Mouse (Mus musculus) intestine, embryonic 15.5 days (tissue): ENCODE results near the gene Spns1. TPM values are rescaled to one million over a fixed set of nuclear protein-coding genes. Genes with fewer than 3 reads are reported as not detected.

Experiments used
- ATAC-seq: fragments of 200-750 bp; cut with Nextera tagmentation; 2 replicates; pipeline ENCODE4 v1.8.0; 2017; ENCODE audit warnings: moderate TSS enrichment, moderate library complexity
- H3K27ac ChIP-seq: fragments of 300-500 bp; sonication (generic); 2 replicates; pipeline ENCODE4 v1.5.1; 2015; ENCODE audit warnings: mild to moderate bottlenecking, inconsistent platforms
- H3K27me3 ChIP-seq: fragments of 300-500 bp; sonication (generic); replicated peaks from 2 replicates; pipeline ENCODE4 v1.6.1; 2015; ENCODE audit warnings: inconsistent platforms
- H3K36me3 ChIP-seq: fragments of 300-500 bp; sonication (generic); 2 replicates; pipeline ENCODE4 v1.6.1; 2015; ENCODE audit warnings: inconsistent platforms
- H3K4me1 ChIP-seq: fragments of 300-500 bp; sonication (generic); replicated peaks from 2 replicates; pipeline ENCODE4 v1.6.1; 2015; ENCODE audit warnings: inconsistent platforms
- H3K4me2 ChIP-seq: fragments of 300-500 bp; sonication (generic); replicated peaks from 2 replicates; pipeline ENCODE4 v1.6.1; 2015; ENCODE audit warnings: mild to moderate bottlenecking, inconsistent platforms
- H3K4me3 ChIP-seq: fragments of 300-500 bp; sonication (generic); replicated peaks from 2 replicates; pipeline ENCODE4 v1.5.1; 2015; ENCODE audit warnings: inconsistent platforms
- H3K9ac ChIP-seq: fragments of 300-500 bp; sonication (generic); 2 replicates; pipeline ENCODE4 v1.6.1; 2015; ENCODE audit warnings: inconsistent platforms
- H3K9me3 ChIP-seq: fragments of 300-500 bp; sonication (generic); 2 replicates; pipeline ENCODE4 v1.6.1; 2016; ENCODE audit warnings: inconsistent platforms
- WGBS: fragments of 180-500 bp; shearing (Covaris S2); methylation state at CpG from one replicate; pipeline ENCODE4 v1.1.7; 2015; 5-methylcytosine and 5-hydroxymethylcytosine counted together
- polyA plus RNA-seq: library from polyadenylated mRNA; unstranded; fragments of >200 nt; fragmentation: Nextera tagmentation; extraction: Ambion mirVana; gene quantifications from 2 replicates; pipeline ENCODE4 v1.2.1, GENCODE M21; 2015

The Spns1 gene
- polyA plus RNA-seq, 1 experiment from 2014 or later = 53.4 TPM

- Histone ChIP-seq H3K27ac (no peak overlapping the region), H3K4me1 (0 out of 2 replicates have a peak, but pooled peaks cover 2% of the 10 kb centered on the region), H3K36me3 (no peaks in the 10 kb centered on the region), H3K4me3 (no peak overlapping the region), H3K4me2 (no peak overlapping the region; the same call in 1 of the 2 replicates), H3K9me3 (no peaks in the 10 kb centered on the region), H3K9ac (no peak overlapping the region), H3K27me3 (no peaks in the 10 kb centered on the region)
- ATAC-seq = no peak
- WGBS = 59% methylated on average over 20 of the region's 20 CpGs
Measured at GRCm38 (mm10) chr7:126350748-126351418, 26.4 kb downstream of the Spns1 start.

GRCm38 (mm10) chr7:126348293-126348692 lies 29.0 kb downstream of the Spns1 start:
- no peaks in the 10 kb centered on the region for H3K27me3 ChIP-seq
- no peak overlapping the region for H3K27ac ChIP-seq
- WGBS = 52% methylated on average over 8 of the region's 8 CpGs
- ATAC-seq = no peak
- H3K4me3 ChIP-seq = no peak overlapping the region
- H3K4me2 ChIP-seq = no peak overlapping the region
- 0 out of 2 replicates have a peak, but pooled peaks cover 2% of the 10 kb centered on the region for H3K4me1 ChIP-seq
- no peaks in the 10 kb centered on the region for H3K36me3 ChIP-seq
- no peaks in the 10 kb centered on the region for H3K9me3 ChIP-seq
- H3K9ac ChIP-seq = no peak overlapping the region

GRCm38 (mm10) chr7:126347098-126347497 lies 30.2 kb downstream of the Spns1 start:
- WGBS = 31% methylated on average over 1 of the region's 1 CpGs

DNA sequence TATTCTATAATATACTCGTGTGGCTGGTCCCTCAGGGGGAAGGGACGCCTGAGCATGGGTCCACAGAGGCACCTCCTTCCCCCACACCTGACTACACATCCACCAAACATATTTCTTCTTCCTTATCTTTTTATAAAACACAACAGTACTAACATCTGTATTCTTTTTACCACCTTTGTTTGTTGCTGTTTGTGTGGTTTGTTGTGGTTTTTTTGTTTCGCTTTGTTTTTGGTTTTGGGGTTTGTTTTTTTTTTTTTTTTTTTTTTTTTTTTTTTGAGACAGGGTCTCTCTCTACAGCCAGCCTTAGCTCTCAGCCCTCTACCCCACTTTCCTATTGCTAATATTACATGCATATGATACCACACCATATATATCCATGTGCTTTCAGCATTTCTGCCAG lies 31.3 kb downstream of the Spns1 start:
- Histone ChIP-seq H3K9ac (no peak overlapping the region), H3K27ac (no peak overlapping the region), H3K4me2 (no peak overlapping the region), H3K9me3 (no peaks in the 10 kb centered on the region), H3K27me3 (no peaks in the 10 kb centered on the region), H3K4me3 (no peak overlapping the region), H3K36me3 (no peaks in the 10 kb centered on the region), H3K4me1 (no peaks in the 10 kb centered on the region)
- WGBS = 44% methylated on average over 3 of the region's 3 CpGs
- no peak for ATAC-seq

More at GRCm38 (mm10) chr7:126347098-126347497, 30.2 kb downstream of the Spns1 start:
- ATAC-seq = peak; percentile 50; the same call in 1 of the 2 replicates
- H3K4me2 ChIP-seq = no peak overlapping the region
- no peak overlapping the region for H3K27ac ChIP-seq
- no peaks in the 10 kb centered on the region for H3K9me3 ChIP-seq
- H3K9ac ChIP-seq = no peak overlapping the region
- H3K36me3 ChIP-seq = no peaks in the 10 kb centered on the region
- 0 out of 2 replicates have a peak, but pooled peaks cover 2% of the 10 kb centered on the region for H3K4me1 ChIP-seq
- no peak overlapping the region for H3K4me3 ChIP-seq
- no peaks in the 10 kb centered on the region for H3K27me3 ChIP-seq

- Histone ChIP-seq H3K4me2 (no peak overlapping the region), H3K4me1 (peaks cover 3% of the 10 kb centered on the region; the same call in 1 of the 2 replicates), H3K36me3 (no peaks in the 10 kb centered on the region), H3K9me3 (no peaks in the 10 kb centered on the region), H3K4me3 (no peak overlapping the region), H3K27ac (no peak overlapping the region), H3K9ac (no peak overlapping the region), H3K27me3 (no peaks in the 10 kb centered on the region)
- 62% methylated on average over 3 of the region's 3 CpGs for WGBS
- ATAC-seq = no peak
Measured at GRCm38 (mm10) chr7:126345557-126345956, 31.7 kb downstream of the Spns1 start.

GRCm38 (mm10) chr7:126340896-126341295 lies 36.4 kb downstream of the Spns1 start:
- Histone ChIP-seq H3K27ac (peak overlapping the region; percentile 64), H3K36me3 (no peaks in the 10 kb centered on the region), H3K9me3 (no peaks in the 10 kb centered on the region), H3K27me3 (no peaks in the 10 kb centered on the region), H3K4me2 (no peak overlapping the region), H3K4me1 (peaks cover 4% of the 10 kb centered on the region; the same call in 1 of the 2 replicates), H3K4me3 (no peak overlapping the region), H3K9ac (no peak overlapping the region)
- 38% methylated on average over 6 of the region's 6 CpGs for WGBS
- ATAC-seq = peak; percentile 42; the same call in 1 of the 2 replicates

DNA sequence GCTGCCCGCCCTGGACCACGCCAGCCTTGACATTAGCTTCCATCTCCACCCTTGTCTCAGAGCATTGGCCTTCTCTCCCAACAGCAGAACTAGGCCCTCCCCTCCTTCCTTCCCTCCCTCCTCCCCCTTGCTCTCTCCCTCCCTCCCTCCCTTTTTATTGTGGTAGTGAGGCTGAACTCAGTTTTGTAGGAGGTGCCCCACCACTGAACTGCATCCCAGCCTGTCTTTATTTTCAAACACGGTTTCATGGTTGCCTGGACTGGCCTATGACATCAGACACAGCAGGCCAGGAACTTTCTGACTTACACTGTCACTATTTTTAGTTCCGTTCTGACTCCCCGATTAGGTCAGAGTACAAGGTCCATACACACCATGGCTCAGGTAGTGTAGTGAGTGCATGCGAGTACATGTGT lies 37.0 kb downstream of the Spns1 start:
- H3K27me3 ChIP-seq = no peaks in the 10 kb centered on the region
- no peaks in the 10 kb centered on the region for H3K36me3 ChIP-seq
- peaks cover 4% of the 10 kb centered on the region; the same call in 1 of the 2 replicates for H3K4me1 ChIP-seq
- H3K27ac ChIP-seq = peak overlapping the region; percentile 64
- H3K4me2 ChIP-seq = no peak overlapping the region
- H3K9me3 ChIP-seq = no peaks in the 10 kb centered on the region
- WGBS = 61% methylated on average over 6 of the region's 6 CpGs
- H3K9ac ChIP-seq = no peak overlapping the region
- peak; percentile 92 for ATAC-seq
- H3K4me3 ChIP-seq = no peak overlapping the region

DNA sequence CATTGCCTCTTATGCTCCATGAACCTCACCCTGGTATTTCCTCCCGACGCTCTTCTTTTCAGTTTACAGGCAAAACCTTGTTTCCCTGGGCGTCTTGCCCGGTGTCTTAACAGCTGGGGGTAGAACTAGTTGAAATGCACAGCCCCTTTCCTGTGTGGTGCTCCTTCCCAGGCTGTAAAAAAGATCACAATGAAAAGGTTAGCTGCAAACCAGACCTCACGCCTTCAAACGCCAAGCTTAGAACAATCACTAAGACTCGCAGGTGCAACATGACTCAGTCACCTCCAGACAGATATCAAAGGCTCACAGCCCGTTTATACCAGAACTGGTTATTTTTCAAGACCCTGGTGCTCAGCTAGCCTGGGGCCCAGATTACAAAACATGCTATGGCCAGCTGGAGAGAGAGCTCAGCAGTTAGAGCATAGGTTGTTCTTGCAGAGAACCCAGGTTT lies 37.7 kb downstream of the Spns1 start:
- Histone ChIP-seq H3K9ac (no peak overlapping the region), H3K27ac (no peak overlapping the region), H3K4me1 (peaks cover 4% of the 10 kb centered on the region; the same call in 1 of the 2 replicates), H3K36me3 (no peaks in the 10 kb centered on the region), H3K4me2 (no peak overlapping the region), H3K4me3 (no peak overlapping the region), H3K9me3 (no peaks in the 10 kb centered on the region), H3K27me3 (no peaks in the 10 kb centered on the region)
- ATAC-seq = no peak
- 74% methylated on average over 8 of the region's 8 CpGs for WGBS

DNA sequence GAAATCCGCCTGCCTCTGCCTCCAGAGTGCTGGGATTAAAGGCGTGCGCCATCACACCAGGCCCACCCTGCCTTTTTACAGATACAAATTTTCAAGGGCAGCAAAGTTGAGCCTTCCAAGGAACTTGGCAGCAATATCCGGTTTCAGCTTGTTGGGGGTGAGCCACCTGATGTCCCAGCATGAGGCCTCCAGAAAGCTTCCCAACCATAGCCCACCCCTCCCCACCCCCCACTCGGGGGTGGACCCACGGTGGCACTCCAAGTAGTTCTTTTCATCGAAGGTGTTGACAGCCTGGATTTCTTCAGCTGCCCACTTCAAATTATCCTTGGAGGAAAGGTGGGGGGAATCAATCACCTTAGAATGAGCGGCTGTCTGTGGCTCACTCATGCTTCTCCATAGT lies 38.3 kb downstream of the Spns1 start:
- H3K27me3 ChIP-seq = no peaks in the 10 kb centered on the region
- no peak overlapping the region for H3K4me3 ChIP-seq
- no peak overlapping the region for H3K4me2 ChIP-seq
- no peaks in the 10 kb centered on the region for H3K36me3 ChIP-seq
- peaks cover 4% of the 10 kb centered on the region; the same call in 1 of the 2 replicates for H3K4me1 ChIP-seq
- H3K27ac ChIP-seq = no peak overlapping the region
- WGBS = 78% methylated on average over 8 of the region's 8 CpGs
- H3K9ac ChIP-seq = no peak overlapping the region
- H3K9me3 ChIP-seq = no peaks in the 10 kb centered on the region
- no peak for ATAC-seq

- H3K27me3 ChIP-seq = no peaks in the 10 kb centered on the region
- no peak overlapping the region for H3K4me2 ChIP-seq
- H3K9ac ChIP-seq = no peak overlapping the region
- H3K4me1 ChIP-seq = peaks cover under 1% of the 10 kb centered on the region; the same call in 1 of the 2 replicates
- H3K9me3 ChIP-seq = no peaks in the 10 kb centered on the region
- WGBS = 89% methylated on average over 1 of the region's 1 CpGs
- no peak overlapping the region for H3K27ac ChIP-seq
- no peak for ATAC-seq
- H3K4me3 ChIP-seq = no peak overlapping the region
- H3K36me3 ChIP-seq = no peaks in the 10 kb centered on the region
Measured at GRCm38 (mm10) chr7:126335556-126335955, 41.7 kb downstream of the Spns1 start.

DNA sequence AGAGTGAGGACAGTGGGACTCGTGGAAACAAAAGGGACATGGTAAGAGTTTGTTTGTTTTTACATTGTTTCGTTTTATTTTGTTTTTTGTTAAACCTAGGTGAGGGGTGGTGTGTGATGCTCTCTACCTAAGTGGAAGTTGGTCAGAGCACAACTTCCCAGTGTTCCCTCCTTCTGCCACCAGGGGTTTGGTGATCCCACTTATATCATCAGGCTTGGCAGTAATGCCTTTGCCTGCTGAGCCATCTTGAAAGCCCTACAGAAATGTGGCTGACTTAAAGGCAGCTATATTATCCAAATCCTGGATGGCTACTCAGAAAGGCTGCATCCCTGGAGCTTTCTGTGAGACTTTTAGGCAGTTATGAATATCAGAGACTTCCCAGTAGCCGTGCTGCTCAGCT lies 44.6 kb downstream of the Spns1 start:
- Histone ChIP-seq H3K4me2 (no peak overlapping the region), H3K36me3 (no peaks in the 10 kb centered on the region), H3K9ac (no peak overlapping the region), H3K9me3 (no peaks in the 10 kb centered on the region), H3K27ac (no peak overlapping the region), H3K4me3 (no peak overlapping the region), H3K27me3 (no peaks in the 10 kb centered on the region), H3K4me1 (no peaks in the 10 kb centered on the region)
- ATAC-seq = no peak
- WGBS = 63% methylated on average over 3 of the region's 3 CpGs

- Histone ChIP-seq H3K9me3 (no peaks in the 10 kb centered on the region), H3K4me2 (no peak overlapping the region), H3K9ac (no peak overlapping the region), H3K4me3 (no peak overlapping the region), H3K36me3 (no peaks in the 10 kb centered on the region), H3K27me3 (no peaks in the 10 kb centered on the region), H3K27ac (no peak overlapping the region), H3K4me1 (no peaks in the 10 kb centered on the region)
- 27% methylated on average over 2 of the region's 2 CpGs for WGBS
- no peak for ATAC-seq
Measured at GRCm38 (mm10) chr7:126330693-126331092, 46.6 kb downstream of the Spns1 start.
